In genomic region chr14:41425393-41426075, GRCm38 (mm10) we compare ENCODE assay signal across 13 mouse cellular contexts. TPM values are rescaled to one million over a fixed set of nuclear protein-coding genes. Genes with fewer than 3 reads are reported as not detected.
DNase-seq lines count a peak whose midpoint lies in the region; ATAC-seq and TF ChIP-seq lines count a peak whose summit lies in the region.
"Not testable (repeated sequence)": the region's sequence is repeated elsewhere in the genome, so short reads cannot be mapped to it uniquely, and the experiment has no call there.
"Had no signal": no experiment of that assay in that cellular context is flagged by ENCODE, and none has a peak within 500 bp of the region (broad histone marks: within the 10 kb centered on the region; RNA-seq: fewer than 3 reads in every experiment).

No protein-coding gene starts in this region.

- H3K9me3 ChIP-seq in forebrain, embryonic 10.5 days; heart, embryonic 16.5 days (replicated peaks; ENCODE audit: control insufficient read depth, low read length); lung, postnatal 0 days (ENCODE audit: low read length); neural tube, embryonic 15.5 days (replicated peaks): not testable (repeated sequence)

- not testable (repeated sequence) for H3K4me3 ChIP-seq in forebrain, embryonic 10.5 days; lung, postnatal 0 days (ENCODE audit: low read depth, low read length); neural tube, embryonic 15.5 days (replicated peaks)
- H3K4me3 ChIP-seq in heart, embryonic 16.5 days (ENCODE audit: low read length) = peak overlapping the region; percentile 27

- not testable (repeated sequence) for H3K9ac ChIP-seq in heart, embryonic 16.5 days (ENCODE audit: low read length); lung, postnatal 0 days (replicated peaks; ENCODE audit: low read depth); neural tube, embryonic 15.5 days (replicated peaks)

- ATAC-seq in heart, embryonic 16.5 days (replicated peaks; ENCODE audit: extremely low read depth, insufficient read depth, low FRiP score); lung, postnatal 0 days; neural tube, embryonic 15.5 days (ENCODE audit: low FRiP score): not testable (repeated sequence)

- H3K27me3 ChIP-seq in forebrain, embryonic 10.5 days (ENCODE audit: poor library complexity, severe bottlenecking); heart, embryonic 16.5 days (ENCODE audit: control insufficient read depth, insufficient read depth, low read length); lung, postnatal 0 days (replicated peaks; ENCODE audit: insufficient read depth, low read length); neural tube, embryonic 15.5 days (replicated peaks): not testable (repeated sequence)

- not testable (repeated sequence) for H3K36me3 ChIP-seq in forebrain, embryonic 10.5 days (replicated peaks); heart, embryonic 16.5 days (ENCODE audit: control insufficient read depth, insufficient read depth); lung, postnatal 0 days (ENCODE audit: insufficient read depth, low read length); neural tube, embryonic 15.5 days

- not testable (repeated sequence) for H3K27ac ChIP-seq in forebrain, embryonic 10.5 days; heart, embryonic 16.5 days (ENCODE audit: low read length); lung, postnatal 0 days (ENCODE audit: low read length); neural tube, embryonic 15.5 days (replicated peaks)

- DNase-seq in brain, adult 2 months (ENCODE audit: low read depth, low spot score) = peak; percentile 2
- DNase-seq in forebrain, embryonic 10.5 days (ENCODE audit: extremely low spot score, low spot score) = peak; percentile 23
- DNase-seq in kidney, adult 18-20 months = peak; percentile 34
- peak; percentile 41 to 54 for DNase-seq in left cerebral cortex, adult 18-20 months (ENCODE audit: low spot score in 2 of 2)
- peak; percentile 3 for DNase-seq in lung, postnatal 0 days (ENCODE audit: low spot score)

- TF ChIP-seq EP300 in lung, postnatal 0 days (IDR thresholded peaks at IDR 0.05) = not testable (repeated sequence)

- TF ChIP-seq CTCF in lung, postnatal 0 days (IDR thresholded peaks at IDR 0.05) = peak; percentile 41

- H3K4me2 ChIP-seq in heart, embryonic 16.5 days (ENCODE audit: low read depth, low read length) = peak overlapping the region; percentile 51
- H3K4me2 ChIP-seq in lung, postnatal 0 days (replicated peaks; ENCODE audit: low read depth, low read length) = not testable (repeated sequence)
- peak overlapping the region; percentile 42 for H3K4me2 ChIP-seq in neural tube, embryonic 15.5 days

- not testable (repeated sequence) for H3K4me1 ChIP-seq in forebrain, embryonic 10.5 days; heart, embryonic 16.5 days (ENCODE audit: control insufficient read depth, insufficient read depth, low read length); lung, postnatal 0 days (ENCODE audit: insufficient read depth, low read depth, low read length); neural tube, embryonic 15.5 days

- 19% methylated on average over 12 of the region's 16 CpGs for WGBS in forebrain, embryonic 10.5 days
- 11% methylated on average over 11 of the region's 16 CpGs for WGBS in heart, embryonic 16.5 days
- WGBS in lung, postnatal 0 days = 15% methylated on average over 9 of the region's 16 CpGs
- WGBS in neural tube, embryonic 15.5 days = 27% methylated on average over 13 of the region's 16 CpGs

RNA-seq across cellular contexts. Expression of gene Gm6482, which starts 17.5 kb away (rescaled TPM):
- not detected in 2 replicates for polyA plus RNA-seq in forebrain, embryonic 10.5 days (2016; fragmentation: Nextera tagmentation; extraction: Ambion mirVana)
- not detected in 2 replicates for polyA plus RNA-seq in heart, embryonic 16.5 days (2015; fragmentation: Nextera tagmentation; extraction: Ambion mirVana)
- total RNA-seq in left cerebral cortex, adult 18-20 months (2021) = not detected
- polyA plus RNA-seq in lung, postnatal 0 days (2015; fragmentation: Nextera tagmentation; extraction: Ambion mirVana) = not detected in 2 replicates
- not detected in 2 replicates for polyA plus RNA-seq in neural tube, embryonic 15.5 days (2015; fragmentation: Nextera tagmentation; extraction: Ambion mirVana)
- total RNA-seq: common myeloid progenitor, adult 5-6 weeks; hematopoietic stem cell, adult 5-6 weeks; left cerebral cortex, postnatal 10 days; megakaryocyte progenitor cell, adult 5-6 weeks; MEL had no signal
- polyA plus RNA-seq: urinary bladder, adult 2 months had no signal

RNA-seq across cellular contexts. Expression of gene Gm7954, which starts 27.8 kb away (rescaled TPM):
- not detected in 2 replicates for polyA plus RNA-seq in forebrain, embryonic 10.5 days (2016; fragmentation: Nextera tagmentation; extraction: Ambion mirVana)
- polyA plus RNA-seq in heart, embryonic 16.5 days (2015; fragmentation: Nextera tagmentation; extraction: Ambion mirVana) = not detected in 2 replicates
- not detected for total RNA-seq in left cerebral cortex, adult 18-20 months (2021)
- not detected in 2 replicates for polyA plus RNA-seq in lung, postnatal 0 days (2015; fragmentation: Nextera tagmentation; extraction: Ambion mirVana)
- polyA plus RNA-seq in neural tube, embryonic 15.5 days (2015; fragmentation: Nextera tagmentation; extraction: Ambion mirVana) = not detected in 2 replicates
- total RNA-seq: common myeloid progenitor, adult 5-6 weeks; hematopoietic stem cell, adult 5-6 weeks; left cerebral cortex, postnatal 10 days; megakaryocyte progenitor cell, adult 5-6 weeks; MEL had no signal
- polyA plus RNA-seq: urinary bladder, adult 2 months had no signal

RNA-seq across cellular contexts. Expression of gene Gm7945, which starts 39.4 kb away (rescaled TPM):
- not detected in 2 replicates for polyA plus RNA-seq in forebrain, embryonic 10.5 days (2016; fragmentation: Nextera tagmentation; extraction: Ambion mirVana)
- not detected in 2 replicates for polyA plus RNA-seq in heart, embryonic 16.5 days (2015; fragmentation: Nextera tagmentation; extraction: Ambion mirVana)
- total RNA-seq in left cerebral cortex, adult 18-20 months (2021) = not detected
- not detected in 2 replicates for polyA plus RNA-seq in lung, postnatal 0 days (2015; fragmentation: Nextera tagmentation; extraction: Ambion mirVana)
- 0.12 TPM in 1 of 2 replicates, not detected in the other for polyA plus RNA-seq in neural tube, embryonic 15.5 days (2015; fragmentation: Nextera tagmentation; extraction: Ambion mirVana)
- total RNA-seq: common myeloid progenitor, adult 5-6 weeks; hematopoietic stem cell, adult 5-6 weeks; left cerebral cortex, postnatal 10 days; megakaryocyte progenitor cell, adult 5-6 weeks; MEL had no signal
- polyA plus RNA-seq: urinary bladder, adult 2 months had no signal
